In genomic region chr14:14013252-14013711, GRCm38 (mm10) we compare ENCODE assay signal across 7 mouse cellular contexts. TPM values are rescaled to one million over a fixed set of nuclear protein-coding genes. Genes with fewer than 3 reads are reported as not detected.
DNase-seq lines count a peak whose midpoint lies in the region; ATAC-seq lines count a peak whose summit lies in the region.

No protein-coding gene starts in this region.

- no peaks in the 10 kb centered on the region for H3K27me3 ChIP-seq in embryonic facial prominence, embryonic 15.5 days
- H3K27me3 ChIP-seq in intestine, embryonic 15.5 days (replicated peaks): no peaks in the 10 kb centered on the region
- no peaks in the 10 kb centered on the region for H3K27me3 ChIP-seq in splenic B cell, adult 2 months (ENCODE audit: control insufficient read depth, insufficient read depth, low read length, poor library complexity, severe bottlenecking)

- 0% methylated on average over 26 of the region's 27 CpGs for WGBS in embryonic facial prominence, embryonic 15.5 days
- under 1% methylated on average over 21 of the region's 27 CpGs for WGBS in intestine, embryonic 15.5 days
- under 1% methylated on average over 16 of the region's 27 CpGs for WGBS in macrophage (ENCODE audit: missing documents)

- ATAC-seq in embryonic facial prominence, embryonic 15.5 days (ENCODE audit: insufficient number of reproducible peaks, low FRiP score, low TSS enrichment, low read depth): peak; percentile 74
- peak; percentile 65 for ATAC-seq in intestine, embryonic 15.5 days

- peak overlapping the region; percentile 99 for H3K27ac ChIP-seq in embryonic facial prominence, embryonic 15.5 days (replicated peaks)
- peak overlapping the region; percentile 100 for H3K27ac ChIP-seq in intestine, embryonic 15.5 days
- H3K27ac ChIP-seq in macrophage: no peak overlapping the region

- H3K4me2 ChIP-seq in embryonic facial prominence, embryonic 15.5 days (replicated peaks): peak overlapping the region; percentile 81
- H3K4me2 ChIP-seq in intestine, embryonic 15.5 days (replicated peaks): peak overlapping the region; percentile 86

- H3K9me3 ChIP-seq in embryonic facial prominence, embryonic 15.5 days (replicated peaks): no peaks in the 10 kb centered on the region
- H3K9me3 ChIP-seq in intestine, embryonic 15.5 days: no peaks in the 10 kb centered on the region

- peaks cover 8% of the 10 kb centered on the region; the same call in 1 of the 2 replicates for H3K36me3 ChIP-seq in embryonic facial prominence, embryonic 15.5 days
- H3K36me3 ChIP-seq in intestine, embryonic 15.5 days: no peaks in the 10 kb centered on the region
- peaks cover 9% of the 10 kb centered on the region; the same call in 1 of the 2 replicates for H3K36me3 ChIP-seq in macrophage (ENCODE audit: inconsistent target)
- no peaks in the 10 kb centered on the region; the same call in none of the 2 replicates for H3K36me3 ChIP-seq in splenic B cell, adult 2 months (ENCODE audit: control insufficient read depth, insufficient read depth, low read length, poor library complexity, severe bottlenecking)

- DNase-seq in retina, embryonic 14.5 days (ENCODE audit: low spot score): peak; percentile 39
- no peak for DNase-seq in retina, postnatal 1 day
- peak; percentile 63 for DNase-seq in adrenal gland, postnatal 10 days
- peak; percentile 41 for DNase-seq in splenic B cell, adult 2 months (ENCODE audit: low read depth, low spot score)

- H3K4me3 ChIP-seq in embryonic facial prominence, embryonic 15.5 days (replicated peaks): peak overlapping the region; percentile 88
- H3K4me3 ChIP-seq in intestine, embryonic 15.5 days (replicated peaks): peak overlapping the region; percentile 86
- H3K4me3 ChIP-seq in macrophage (ENCODE audit: inconsistent target): peak overlapping the region; percentile 37

- H3K9ac ChIP-seq in embryonic facial prominence, embryonic 15.5 days: peak overlapping the region; percentile 96
- H3K9ac ChIP-seq in intestine, embryonic 15.5 days: peak overlapping the region; percentile 95

- H3K4me1 ChIP-seq in embryonic facial prominence, embryonic 15.5 days: peaks cover 15% of the 10 kb centered on the region
- H3K4me1 ChIP-seq in intestine, embryonic 15.5 days (replicated peaks): peaks cover 7% of the 10 kb centered on the region; the same call in 1 of the 2 replicates

- H3K79me2 ChIP-seq in macrophage (ENCODE audit: inconsistent target): peaks cover 30% of the 10 kb centered on the region; the same call in 1 of the 2 replicates

RNA-seq across cellular contexts. Expression of gene Thoc7, which starts 51.6 kb away (rescaled TPM):
- 100 to 1,000 TPM; 133 to 134 TPM for total RNA-seq in adrenal gland, postnatal 10 days (2021)
- 160 and 169 TPM in 2 replicates for polyA plus RNA-seq in embryonic facial prominence, embryonic 15.5 days (2015; fragmentation: Nextera tagmentation; extraction: Ambion mirVana)
- polyA plus RNA-seq in intestine, embryonic 15.5 days (2015; fragmentation: Nextera tagmentation; extraction: Ambion mirVana): 184 and 196 TPM in 2 replicates
- 10 to 100 TPM; 12.0 to 65.8 (median 37.3) TPM for total RNA-seq in macrophage (2018; cell fraction: chromatin; rRNA removed)
- 10 to 100 TPM; 32.8 to 52.8 (median 43.9) TPM for total RNA-seq in macrophage (2018; cell fraction: cytosol; rRNA removed)
- total RNA-seq in macrophage (2018; cell fraction: nucleus; rRNA removed): 10 to 100 TPM; 16.5 to 49.9 (median 30.2) TPM
- polyA plus RNA-seq in macrophage (2018): 53.9 to 80.8 TPM (median 66.8 TPM) in 3 replicates

RNA-seq across cellular contexts. Expression of gene Atxn7, which starts 52.0 kb away (rescaled TPM):
- total RNA-seq in adrenal gland, postnatal 10 days (2021): 10 to 100 TPM; 22.6 to 26.2 TPM
- polyA plus RNA-seq in embryonic facial prominence, embryonic 15.5 days (2015; fragmentation: Nextera tagmentation; extraction: Ambion mirVana): 4.8 and 6.2 TPM in 2 replicates
- polyA plus RNA-seq in intestine, embryonic 15.5 days (2015; fragmentation: Nextera tagmentation; extraction: Ambion mirVana): 3.6 and 4.2 TPM in 2 replicates
- 100 to 1,000 TPM in 15 of 26 experiments, 10 to 100 TPM in 11; 71.0 to 143 (median 103) TPM for total RNA-seq in macrophage (2018; cell fraction: chromatin; rRNA removed)
- 10 to 100 TPM in 24 of 26 experiments, 1 to 10 TPM in 2; 6.9 to 19.0 (median 13.3) TPM for total RNA-seq in macrophage (2018; cell fraction: cytosol; rRNA removed)
- 10 to 100 TPM; 37.4 to 98.6 (median 69.4) TPM for total RNA-seq in macrophage (2018; cell fraction: nucleus; rRNA removed)
- 6.2 to 10.2 TPM (median 6.7 TPM) in 3 replicates for polyA plus RNA-seq in macrophage (2018)

Comparison
In these comparisons a context has a peak if more than half of its experiments do, and no peak if none do; other contexts are left out.
1. H3K4me3 ChIP-seq: peak in every context shown above with its lines; median percentile 88 in embryonic facial prominence, embryonic 15.5 days; 86 in intestine, embryonic 15.5 days; 37 in macrophage.